Mouse (Mus musculus) embryonic fibroblast, embryonic 13.5 days (primary cell): Measurements from ENCODE around the gene Gpr45.

Experiments
- CTCF ChIP-seq: IDR thresholded peaks from 2 replicates; pipeline ENCODE4 v1.5.1; 2011; ENCODE audit warnings: mild to moderate bottlenecking, control low read depth, low read length, moderate library complexity, borderline replicate concordance; ENCODE audit not compliant: insufficient read depth
- POLR2A ChIP-seq: IDR thresholded peaks from 2 replicates; pipeline ENCODE4 v1.6.1; 2011; ENCODE audit warnings: low read depth, mild to moderate bottlenecking, control low read depth, low read length, moderate library complexity

GRCm38 (mm10) chr1:43070726-43071125 is 118.1 kb downstream of the Gpr45 start:
- TF ChIP-seq POLR2A: no peak
- TF ChIP-seq CTCF: no peak
